Mouse (Mus musculus): ENCODE measurements around the gene Cenpu.

Gene Cenpu

GRCm38 (mm10) chr8:46599314-46599904, 47.6 kb downstream of the Cenpu start:
- DNase-seq (ENCODE audit: low spot score), result no peak

DNA sequence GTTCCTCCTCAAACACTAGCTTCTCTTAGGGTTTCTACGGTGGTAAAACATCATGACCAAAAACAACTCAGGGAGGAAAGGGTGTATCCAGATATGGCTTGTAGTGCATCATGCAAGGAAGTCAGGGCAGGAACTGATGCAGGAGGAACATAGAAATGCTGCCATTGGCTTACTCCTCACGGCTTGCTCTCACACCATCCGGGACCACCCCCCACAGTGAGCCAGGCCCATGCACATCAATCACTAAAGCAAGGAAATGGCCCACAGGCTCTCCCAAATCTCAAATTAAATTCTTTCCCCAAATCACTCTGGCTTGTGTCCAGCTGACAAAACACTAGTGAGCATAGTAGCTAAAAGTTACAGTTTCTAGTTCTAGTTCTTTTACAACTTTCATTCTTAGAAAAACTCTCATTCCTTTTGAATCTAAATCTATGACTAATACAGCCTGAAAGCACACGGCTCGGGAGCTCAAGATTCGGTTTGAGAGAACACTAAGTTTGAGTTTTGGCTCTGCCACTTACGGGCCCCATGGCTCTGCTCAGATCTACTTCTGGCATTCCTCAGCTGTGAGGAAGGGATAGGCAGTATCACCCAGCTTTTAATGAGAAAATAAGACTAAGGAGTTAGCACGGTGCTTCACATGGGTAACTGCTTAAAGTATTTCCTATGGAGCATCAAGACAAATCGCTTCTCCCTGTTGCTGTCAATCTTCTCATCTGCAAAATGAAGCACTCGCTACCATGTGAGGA, 49.3 kb downstream of the Cenpu start:
- no peak for DNase-seq (ENCODE audit: low spot score)

GRCm38 (mm10) chr8:46603587-46603986, 51.8 kb downstream of the Cenpu start:
- no peak for DNase-seq (ENCODE audit: low spot score)

DNA sequence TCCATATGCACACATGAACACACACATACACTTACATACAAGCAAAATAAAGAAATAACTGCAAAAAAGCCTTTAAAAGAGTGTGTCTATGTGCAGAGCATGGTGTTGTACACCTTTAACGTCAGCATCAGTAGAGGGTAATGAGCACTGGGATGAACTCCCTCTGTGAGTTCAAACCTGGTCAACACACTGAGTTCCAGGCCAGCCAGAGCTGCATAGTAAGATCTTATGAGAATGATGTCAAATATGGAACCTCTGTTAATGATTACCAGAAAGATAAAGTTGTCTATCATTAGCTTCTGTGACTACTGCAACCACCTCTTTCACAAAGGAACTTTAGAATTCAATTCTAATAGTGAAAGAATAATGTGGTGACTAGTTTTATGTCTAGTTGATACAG, 55.1 kb downstream of the Cenpu start:
- no peak for DNase-seq (ENCODE audit: low spot score)

DNA sequence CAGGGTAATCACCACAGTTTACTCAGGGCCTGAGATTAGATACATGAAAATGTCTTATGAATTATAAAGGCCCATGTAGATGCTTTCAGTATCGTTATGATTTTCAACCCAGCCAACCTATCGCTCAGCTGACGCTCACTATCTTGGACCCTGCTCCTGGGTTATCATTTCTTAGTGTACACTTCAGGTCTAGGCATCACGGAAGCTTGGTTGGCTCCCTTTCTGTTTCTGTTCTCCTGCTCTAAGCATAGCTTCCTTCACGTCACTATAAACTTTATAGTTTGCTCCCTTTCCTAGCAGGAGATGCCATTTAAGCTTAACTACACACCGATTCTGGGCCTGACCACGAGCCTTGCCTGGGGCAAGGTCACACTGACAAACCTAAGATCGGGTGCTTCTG, 59.7 kb downstream of the Cenpu start:
- no peak for DNase-seq (ENCODE audit: low spot score)

DNA sequence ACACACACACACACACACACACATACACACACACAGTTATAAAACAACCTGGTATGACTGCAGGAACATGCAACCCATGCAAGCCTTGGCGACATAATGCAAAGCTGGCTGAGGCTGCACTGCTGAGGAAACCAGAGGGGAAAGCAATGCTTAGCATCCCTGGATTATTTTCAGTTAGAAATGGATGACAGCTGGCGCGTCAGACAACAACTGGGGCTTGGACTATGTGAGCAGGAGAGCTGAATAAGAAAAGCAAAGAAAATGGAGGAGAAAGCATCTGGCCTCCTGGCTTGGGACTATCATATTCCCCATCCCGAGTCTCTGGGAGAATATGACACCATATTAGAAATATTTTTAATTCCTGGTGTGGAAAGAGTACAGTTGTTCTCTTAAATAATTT, 61.1 kb downstream of the Cenpu start:
- DNase-seq (ENCODE audit: low spot score), result no peak

GRCm38 (mm10) chr8:46613377-46613776, 61.5 kb downstream of the Cenpu start:
- no peak for DNase-seq (ENCODE audit: low spot score)

GRCm38 (mm10) chr8:46615936-46616335, 64.1 kb downstream of the Cenpu start:
- DNase-seq (ENCODE audit: low spot score), result no peak

DNA sequence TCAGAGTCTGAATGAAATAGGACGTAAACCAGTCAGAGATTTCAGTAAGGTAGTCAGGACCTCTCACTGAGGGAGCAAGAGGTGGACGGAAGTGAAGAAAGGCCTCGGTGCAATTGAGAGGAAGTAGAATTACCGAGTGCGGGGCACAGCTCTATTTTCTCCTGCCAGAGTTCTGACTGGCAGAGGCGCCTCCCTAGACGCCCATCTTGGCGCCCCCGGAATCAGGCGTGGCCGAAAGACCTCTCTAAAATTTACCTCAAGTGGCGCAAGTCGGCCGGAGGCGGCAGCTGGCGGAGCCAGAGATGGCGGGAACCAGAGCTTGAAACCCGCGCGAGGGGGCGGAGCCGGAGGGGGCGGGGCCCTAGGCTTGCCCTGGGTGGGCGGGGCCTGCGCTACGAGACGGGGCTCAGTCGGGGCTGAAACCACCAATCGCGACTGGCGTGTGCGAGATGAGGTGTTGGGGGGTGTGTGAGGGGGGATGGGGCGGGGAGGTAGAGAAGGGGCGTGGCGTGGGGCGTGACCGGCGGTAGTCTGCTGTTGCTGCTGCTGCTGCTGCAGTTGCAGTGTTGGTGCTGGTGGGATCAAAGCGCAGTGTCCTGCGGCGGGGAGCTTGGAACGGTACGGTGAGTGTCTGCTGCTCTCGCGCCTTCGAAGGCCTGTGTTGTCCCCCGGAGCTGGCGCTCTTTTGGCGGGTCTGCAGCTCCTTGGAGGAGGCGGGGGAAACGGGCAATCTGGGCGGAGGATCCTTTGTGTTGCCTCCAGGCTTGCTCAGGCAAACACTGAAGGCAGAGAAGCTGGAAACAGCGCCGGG, 65.3 kb downstream of the Cenpu start, which contains the start of the genes Primpol and Casp3:
Primpol (minus strand) TSS at position 334 of the 811 bp plus-strand sequence.
Casp3 (plus strand) TSS at position 413 of the 811 bp plus-strand sequence.
- peak; percentile 97 for DNase-seq (ENCODE audit: low spot score)

GRCm38 (mm10) chr8:46617690-46618620, 66.1 kb downstream of the Cenpu start:
- no peak for DNase-seq (ENCODE audit: low spot score)

GRCm38 (mm10) chr8:46618639-46619320, 67.0 kb downstream of the Cenpu start:
- no peak for DNase-seq (ENCODE audit: low spot score)

- DNase-seq (ENCODE audit: low spot score), result no peak
Observed at GRCm38 (mm10) chr8:46622446-46623270, 70.8 kb downstream of the Cenpu start.

DNA sequence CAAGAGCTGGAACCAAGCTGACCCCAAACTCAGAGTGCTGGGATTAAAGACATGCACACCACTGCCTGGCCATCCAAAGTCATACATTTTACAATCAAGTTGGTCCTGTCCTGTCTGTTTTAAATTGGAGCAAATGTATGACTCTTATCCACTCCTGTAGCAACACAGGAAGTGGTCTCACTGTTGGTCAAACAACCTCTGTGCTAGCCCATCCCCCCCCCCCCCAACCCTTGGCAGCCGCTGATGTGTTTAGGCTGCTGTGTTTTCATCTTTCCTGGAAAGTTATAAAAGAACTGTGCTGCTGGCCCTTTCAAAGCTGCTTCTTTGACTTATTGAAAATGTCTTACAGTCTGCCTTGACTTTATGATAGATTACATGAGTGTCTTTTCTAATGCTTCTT, 73.3 kb downstream of the Cenpu start:
- DNase-seq (ENCODE audit: low spot score), result no peak

DNA sequence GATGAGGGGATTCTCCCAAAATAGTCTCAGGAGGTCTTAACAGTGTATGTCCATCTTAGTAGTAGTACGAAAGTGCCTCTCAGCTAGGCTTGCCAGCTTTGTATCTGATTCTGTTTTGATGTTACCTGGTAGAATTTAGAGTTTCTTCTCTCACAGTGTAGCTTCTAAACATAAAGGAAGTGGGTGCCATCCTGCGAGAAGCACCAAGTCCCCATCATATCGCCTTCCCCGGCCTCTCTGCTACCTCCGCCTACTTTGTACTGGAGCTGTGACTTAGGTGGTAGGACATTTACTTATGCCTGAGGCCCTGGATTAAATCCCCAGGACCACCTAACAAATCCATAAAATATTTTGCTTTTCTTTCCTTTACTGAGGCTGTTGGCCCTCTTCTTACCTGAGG, 74.8 kb downstream of the Cenpu start:
- no peak for DNase-seq (ENCODE audit: low spot score)

- DNase-seq (ENCODE audit: low spot score), result no peak
Observed at GRCm38 (mm10) chr8:46627881-46628280, 76.1 kb downstream of the Cenpu start.

DNA sequence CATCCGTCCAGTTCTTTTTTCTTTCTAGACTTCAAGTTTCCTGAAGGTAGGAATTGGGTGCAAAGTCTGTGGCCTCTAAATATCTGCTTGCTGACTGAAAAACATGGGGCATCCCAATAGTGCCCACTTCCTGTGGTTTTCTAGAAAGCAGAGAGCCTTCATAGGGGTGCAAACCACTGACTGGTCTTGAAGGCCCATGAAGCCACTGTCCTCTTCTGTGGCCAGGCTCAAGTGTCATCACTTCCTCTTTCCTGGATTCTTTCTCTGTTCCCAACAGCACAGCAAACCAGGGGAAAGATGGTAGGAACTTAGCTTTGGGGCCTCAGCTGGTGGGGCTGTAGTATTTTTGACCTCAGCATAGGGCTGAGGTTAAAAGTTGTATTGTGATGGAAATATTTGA, 76.8 kb downstream of the Cenpu start:
- no peak for DNase-seq (ENCODE audit: low spot score)
